Mouse (Mus musculus): ENCODE data around the gene Flywch2. TPM values are rescaled to one million over a fixed set of nuclear protein-coding genes. Genes with fewer than 3 reads are reported as not detected.

The Flywch2 gene
- polyA plus RNA-seq, 1 experiment from 2014 or later, result 55.7 TPM

DNA sequence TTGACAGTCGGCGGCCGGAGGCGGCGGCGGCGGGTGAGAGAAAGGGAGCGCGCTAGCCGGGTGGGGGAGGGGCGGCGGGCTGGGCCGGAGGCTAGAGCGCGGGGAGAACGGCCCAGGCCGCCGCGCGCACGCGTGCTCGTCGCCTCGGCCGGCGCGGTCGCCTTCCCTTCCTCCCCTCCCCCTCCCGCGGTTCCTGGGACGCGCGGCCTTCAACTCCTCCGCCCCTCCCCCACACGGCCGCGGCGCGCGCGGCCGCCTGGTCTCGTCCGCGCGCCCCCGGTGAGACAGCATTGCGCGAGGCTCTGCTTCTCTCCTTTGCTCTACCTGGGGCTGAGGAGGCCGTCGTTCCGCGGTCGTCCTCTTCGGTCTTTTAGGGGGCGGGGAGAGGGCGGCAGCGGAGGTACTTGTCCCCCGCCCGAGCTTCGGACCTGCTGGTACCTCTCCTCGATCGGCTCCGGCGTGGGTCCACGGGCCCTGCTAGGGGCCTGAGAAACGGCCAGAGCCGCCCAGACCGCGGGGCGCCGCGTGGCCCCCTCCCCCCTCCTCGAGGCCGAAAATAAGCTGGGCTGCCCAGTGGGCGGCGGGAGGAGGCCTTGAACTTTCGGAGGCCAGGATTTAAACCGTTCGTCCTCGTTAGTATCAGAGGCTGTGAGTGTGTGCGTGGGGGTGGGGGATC, 17.6 kb upstream of the Flywch2 start:
- peak; percentile 93 for DNase-seq (ENCODE audit: low spot score)
- Histone ChIP-seq H3K4me2 (ENCODE audit: low read depth, severe bottlenecking) (peak overlapping the region; percentile 60), H3K36me3 (ENCODE audit: control insufficient read depth, insufficient read depth, low read length) (peaks cover 4% of the 10 kb centered on the region; the same call in 1 of the 2 replicates), H3K27me3 (ENCODE audit: control insufficient read depth, insufficient read depth, low read length) (no peaks in the 10 kb centered on the region), H3K4me3 (ENCODE audit: low read depth, low read length) (peak overlapping the region; percentile 99), H3K9ac (ENCODE audit: low read length) (peak overlapping the region; percentile 96), H3K27ac (replicated peaks; ENCODE audit: low read depth, low read length) (peak overlapping the region; percentile 93), H3K4me1 (ENCODE audit: control insufficient read depth, insufficient read depth, low read length) (peaks cover 14% of the 10 kb centered on the region), H3K9me3 (ENCODE audit: control insufficient read depth, low read length) (no peaks in the 10 kb centered on the region)
- WGBS, result under 1% methylated on average over 73 of the region's 83 CpGs
- peak; percentile 65 for ATAC-seq (ENCODE audit: insufficient number of reproducible peaks, low FRiP score, low TSS enrichment, low read depth)

DNA sequence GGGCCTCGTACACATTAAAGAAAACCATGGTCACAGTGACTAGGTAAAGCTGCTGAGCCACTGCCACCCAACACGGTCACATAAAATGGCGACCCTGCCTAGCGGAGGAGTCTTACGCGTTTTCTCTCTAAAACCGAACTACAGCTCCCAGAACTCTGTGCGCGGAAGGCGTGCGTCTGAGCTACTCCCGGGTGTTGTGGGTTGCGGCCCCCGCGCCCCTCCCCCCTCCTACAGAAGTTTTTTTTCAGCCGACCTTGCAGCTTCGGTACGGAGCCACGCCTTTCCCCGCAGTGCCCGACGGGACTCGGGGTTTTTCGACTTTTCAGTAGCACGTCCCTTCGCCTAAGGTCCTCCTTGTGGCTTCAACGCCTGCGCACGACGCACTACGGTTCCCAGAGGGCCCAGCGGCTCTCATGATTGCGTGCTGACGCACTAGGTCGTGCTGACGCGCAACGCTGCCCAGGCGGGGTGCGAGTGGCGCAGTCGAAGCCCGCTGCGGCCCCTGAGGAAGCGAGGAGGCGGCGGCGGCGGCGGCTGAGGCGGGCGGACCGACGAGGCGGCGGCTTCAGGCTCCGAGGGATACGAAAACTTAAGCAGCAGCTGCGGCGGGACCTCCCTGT, 17.0 kb upstream of the Flywch2 start:
- WGBS, result under 1% methylated on average over 60 of the region's 60 CpGs
- peak; percentile 94 for ATAC-seq (ENCODE audit: insufficient number of reproducible peaks, low FRiP score, low TSS enrichment, low read depth)
- H3K36me3 ChIP-seq (ENCODE audit: control insufficient read depth, insufficient read depth, low read length), result peaks cover 2% of the 10 kb centered on the region; the same call in 1 of the 2 replicates

GRCm38 (mm10) chr17:23801627-23802026, 15.7 kb upstream of the Flywch2 start:
- H3K9me3 ChIP-seq (ENCODE audit: control insufficient read depth, low read length), result no peaks in the 10 kb centered on the region
- no peaks in the 10 kb centered on the region for H3K36me3 ChIP-seq (ENCODE audit: control insufficient read depth, insufficient read depth, low read length)
- no peak overlapping the region for H3K9ac ChIP-seq (ENCODE audit: low read length)
- peaks cover 9% of the 10 kb centered on the region for H3K4me1 ChIP-seq (ENCODE audit: control insufficient read depth, insufficient read depth, low read length)
- ATAC-seq (ENCODE audit: insufficient number of reproducible peaks, low FRiP score, low TSS enrichment, low read depth), result no peak
- H3K27me3 ChIP-seq (ENCODE audit: control insufficient read depth, insufficient read depth, low read length), result no peaks in the 10 kb centered on the region
- H3K4me2 ChIP-seq (ENCODE audit: low read depth, severe bottlenecking), result no peak overlapping the region
- WGBS, result 93% methylated on average over 10 of the region's 10 CpGs
- H3K4me3 ChIP-seq (ENCODE audit: low read depth, low read length), result no peak overlapping the region
- H3K27ac ChIP-seq (replicated peaks; ENCODE audit: low read depth, low read length), result no peak overlapping the region
- DNase-seq (ENCODE audit: low spot score), result no peak

More for the DNA sequence above, 17.0 kb upstream of the Flywch2 start:
- Histone ChIP-seq H3K4me1 (ENCODE audit: control insufficient read depth, insufficient read depth, low read length) (peaks cover 14% of the 10 kb centered on the region), H3K9me3 (ENCODE audit: control insufficient read depth, low read length) (no peaks in the 10 kb centered on the region), H3K27me3 (ENCODE audit: control insufficient read depth, insufficient read depth, low read length) (no peaks in the 10 kb centered on the region), H3K27ac (replicated peaks; ENCODE audit: low read depth, low read length) (peak overlapping the region; percentile 93), H3K9ac (ENCODE audit: low read length) (peak overlapping the region; percentile 96), H3K4me3 (ENCODE audit: low read depth, low read length) (peak overlapping the region; percentile 99), H3K4me2 (ENCODE audit: low read depth, severe bottlenecking) (peak overlapping the region; percentile 60)
- peak; percentile 96 for DNase-seq (ENCODE audit: low spot score)

GRCm38 (mm10) chr17:23797316-23797715, 11.4 kb upstream of the Flywch2 start:
- Histone ChIP-seq H3K27ac (replicated peaks; ENCODE audit: low read depth, low read length) (no peak overlapping the region), H3K27me3 (ENCODE audit: control insufficient read depth, insufficient read depth, low read length) (no peaks in the 10 kb centered on the region), H3K9ac (ENCODE audit: low read length) (no peak overlapping the region), H3K4me3 (ENCODE audit: low read depth, low read length) (no peak overlapping the region), H3K9me3 (ENCODE audit: control insufficient read depth, low read length) (no peaks in the 10 kb centered on the region), H3K4me2 (ENCODE audit: low read depth, severe bottlenecking) (no peak overlapping the region), H3K36me3 (ENCODE audit: control insufficient read depth, insufficient read depth, low read length) (no peaks in the 10 kb centered on the region), H3K4me1 (ENCODE audit: control insufficient read depth, insufficient read depth, low read length) (no peaks in the 10 kb centered on the region)
- DNase-seq (ENCODE audit: low spot score), result no peak
- 14% methylated on average over 7 of the region's 7 CpGs for WGBS
- no peak for ATAC-seq (ENCODE audit: insufficient number of reproducible peaks, low FRiP score, low TSS enrichment, low read depth)

GRCm38 (mm10) chr17:23795323-23795722, 9.4 kb upstream of the Flywch2 start:
- no peak overlapping the region for H3K4me2 ChIP-seq (ENCODE audit: low read depth, severe bottlenecking)
- no peaks in the 10 kb centered on the region for H3K36me3 ChIP-seq (ENCODE audit: control insufficient read depth, insufficient read depth, low read length)
- no peaks in the 10 kb centered on the region for H3K9me3 ChIP-seq (ENCODE audit: control insufficient read depth, low read length)
- H3K9ac ChIP-seq (ENCODE audit: low read length), result no peak overlapping the region
- DNase-seq (ENCODE audit: low spot score) (no peak), ATAC-seq (ENCODE audit: insufficient number of reproducible peaks, low FRiP score, low TSS enrichment, low read depth) (no peak)
- 0 out of 2 replicates have a peak, but pooled peaks cover 5% of the 10 kb centered on the region for H3K4me1 ChIP-seq (ENCODE audit: control insufficient read depth, insufficient read depth, low read length)
- H3K27ac ChIP-seq (replicated peaks; ENCODE audit: low read depth, low read length), result no peak overlapping the region
- H3K4me3 ChIP-seq (ENCODE audit: low read depth, low read length), result no peak overlapping the region
- WGBS, result 95% methylated on average over 8 of the region's 8 CpGs
- H3K27me3 ChIP-seq (ENCODE audit: control insufficient read depth, insufficient read depth, low read length), result no peaks in the 10 kb centered on the region

DNA sequence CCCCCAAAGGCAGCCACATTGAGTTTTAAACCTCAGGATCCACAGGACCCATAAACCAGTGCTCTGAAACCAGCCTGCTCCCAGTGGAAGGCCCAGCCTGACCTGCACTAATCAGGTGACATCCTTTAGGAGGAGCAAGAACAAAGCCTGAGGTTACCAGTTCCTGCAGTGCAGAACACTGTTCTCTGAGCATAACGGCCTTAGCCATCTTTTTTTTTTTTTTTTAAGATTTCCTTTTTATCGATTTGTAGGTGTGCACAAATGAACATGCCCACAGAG, 5.1 kb upstream of the Flywch2 start:
- no peaks in the 10 kb centered on the region for H3K9me3 ChIP-seq (ENCODE audit: control insufficient read depth, low read length)
- H3K36me3 ChIP-seq (ENCODE audit: control insufficient read depth, insufficient read depth, low read length), result no peaks in the 10 kb centered on the region
- 0 out of 2 replicates have a peak, but pooled peaks cover 5% of the 10 kb centered on the region for H3K4me1 ChIP-seq (ENCODE audit: control insufficient read depth, insufficient read depth, low read length)
- H3K27ac ChIP-seq (replicated peaks; ENCODE audit: low read depth, low read length), result peak overlapping the region; percentile 95
- H3K4me3 ChIP-seq (ENCODE audit: low read depth, low read length), result peak overlapping the region; percentile 37
- H3K27me3 ChIP-seq (ENCODE audit: control insufficient read depth, insufficient read depth, low read length), result no peaks in the 10 kb centered on the region
- H3K9ac ChIP-seq (ENCODE audit: low read length), result peak overlapping the region; percentile 86
- ATAC-seq (ENCODE audit: insufficient number of reproducible peaks, low FRiP score, low TSS enrichment, low read depth), result no peak; the same call in 1 of the 2 replicates
- no peak for DNase-seq (ENCODE audit: low spot score)
- peak overlapping the region; percentile 65 for H3K4me2 ChIP-seq (ENCODE audit: low read depth, severe bottlenecking)
- WGBS, result 50% methylated on average over 2 of the region's 2 CpGs

- peak; percentile 56 for ATAC-seq (ENCODE audit: insufficient number of reproducible peaks, low FRiP score, low TSS enrichment, low read depth)
- no peaks in the 10 kb centered on the region for H3K36me3 ChIP-seq (ENCODE audit: control insufficient read depth, insufficient read depth, low read length)
- DNase-seq (ENCODE audit: low spot score), result peak; percentile 87
- H3K9ac ChIP-seq (ENCODE audit: low read length), result peak within 1 kb of the TSS; percentile 86
- 0 out of 2 replicates have a peak, but pooled peaks cover 5% of the 10 kb centered on the region for H3K4me1 ChIP-seq (ENCODE audit: control insufficient read depth, insufficient read depth, low read length)
- peak within 1 kb of the TSS; percentile 65 for H3K4me2 ChIP-seq (ENCODE audit: low read depth, severe bottlenecking)
- peak within 1 kb of the TSS; percentile 37 for H3K4me3 ChIP-seq (ENCODE audit: low read depth, low read length)
- H3K27ac ChIP-seq (replicated peaks; ENCODE audit: low read depth, low read length), result peak within 1 kb of the TSS; percentile 95
- no peaks in the 10 kb centered on the region for H3K9me3 ChIP-seq (ENCODE audit: control insufficient read depth, low read length)
- 1% methylated on average over 29 of the region's 29 CpGs for WGBS
- H3K27me3 ChIP-seq (ENCODE audit: control insufficient read depth, insufficient read depth, low read length), result no peaks in the 10 kb centered on the region
Observed at GRCm38 (mm10) chr17:23790269-23791078, 4.6 kb upstream of the Flywch2 start, which contains the start of gene Srrm2. Gene Srrm2 (plus strand): TSS chr17:23790532.

DNA sequence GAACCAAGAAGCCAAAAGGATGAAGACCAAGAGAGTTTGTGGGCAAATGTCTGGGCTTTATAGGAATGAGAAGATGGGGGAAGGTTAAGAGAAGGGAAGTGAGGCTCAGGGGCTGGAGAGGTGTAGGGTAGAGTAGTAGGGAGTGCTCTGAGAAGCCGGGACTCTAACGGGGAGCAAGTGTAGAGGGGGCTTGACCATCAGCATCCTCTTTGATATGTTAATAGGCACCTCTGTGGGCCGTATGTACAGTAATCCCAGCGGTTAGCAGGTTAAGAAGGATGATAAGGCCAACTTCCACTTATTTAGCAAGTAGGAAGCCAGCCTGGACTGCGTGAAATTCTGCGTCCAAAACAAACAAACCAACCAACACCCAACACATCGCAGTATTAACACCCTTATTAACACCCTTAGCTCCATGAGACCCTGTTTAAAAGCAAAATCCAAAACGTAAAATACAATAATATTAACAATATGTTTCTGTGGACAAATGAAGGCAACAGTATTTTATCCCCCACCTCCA, 3.9 kb upstream of the Flywch2 start:
- Histone ChIP-seq H3K27ac (replicated peaks; ENCODE audit: low read depth, low read length) (peak overlapping the region; percentile 95), H3K27me3 (ENCODE audit: control insufficient read depth, insufficient read depth, low read length) (no peaks in the 10 kb centered on the region), H3K4me1 (ENCODE audit: control insufficient read depth, insufficient read depth, low read length) (0 out of 2 replicates have a peak, but pooled peaks cover 5% of the 10 kb centered on the region), H3K4me2 (ENCODE audit: low read depth, severe bottlenecking) (peak overlapping the region; percentile 65), H3K9ac (ENCODE audit: low read length) (peak overlapping the region; percentile 86), H3K4me3 (ENCODE audit: low read depth, low read length) (peak overlapping the region; percentile 37), H3K36me3 (ENCODE audit: control insufficient read depth, insufficient read depth, low read length) (no peaks in the 10 kb centered on the region), H3K9me3 (ENCODE audit: control insufficient read depth, low read length) (no peaks in the 10 kb centered on the region)
- DNase-seq (ENCODE audit: low spot score) (peak; percentile 32), ATAC-seq (ENCODE audit: insufficient number of reproducible peaks, low FRiP score, low TSS enrichment, low read depth) (no peak)
- 16% methylated on average over 8 of the region's 8 CpGs for WGBS

Data from limb, embryonic 11.5 days (tissue).